Mouse (Mus musculus) kidney, postnatal 0 days (tissue): ENCODE data around the gene Ier5l. TPM values are rescaled to one million over a fixed set of nuclear protein-coding genes. Genes with fewer than 3 reads are reported as not detected.

ENCODE experiments used
- ATAC-seq: fragments of 200-750 bp; cut with Nextera tagmentation; replicated peaks from 2 replicates; pipeline ENCODE4 v1.8.0; 2017; ENCODE audit warnings: low read depth, moderate number of reproducible peaks, moderate TSS enrichment, moderate library complexity; ENCODE audit not compliant: low FRiP score
- DNase-seq: peaks from one replicate; pipeline ENCODE4 v3.0.0-alpha.2; 2016; ENCODE audit warnings: low spot score
- H3K27ac ChIP-seq: fragments of 300-500 bp; sonication (generic); 2 replicates; pipeline ENCODE4 v1.5.1; 2014; ENCODE audit warnings: mild to moderate bottlenecking
- H3K27me3 ChIP-seq: fragments of 300-500 bp; sonication (generic); 2 replicates; pipeline ENCODE4 v1.6.1; 2014; ENCODE audit warnings: low read length, mixed read lengths; ENCODE audit not compliant: insufficient read depth
- H3K36me3 ChIP-seq: fragments of 300-500 bp; sonication (generic); 2 replicates; pipeline ENCODE4 v1.6.1; 2014; ENCODE audit warnings: low read length, mixed read lengths; ENCODE audit not compliant: insufficient read depth
- H3K4me1 ChIP-seq: fragments of 300-500 bp; sonication (generic); replicated peaks from 2 replicates; pipeline ENCODE4 v1.6.1; 2014; ENCODE audit warnings: antibody characterized with exemption, low read length, mixed read lengths; ENCODE audit not compliant: insufficient read depth
- H3K4me2 ChIP-seq: fragments of 300-500 bp; sonication (generic); 2 replicates; pipeline ENCODE4 v1.6.1; 2014; ENCODE audit warnings: mild to moderate bottlenecking, low read length, moderate library complexity, mixed read lengths
- H3K4me3 ChIP-seq: fragments of 300-500 bp; sonication (generic); replicated peaks from 2 replicates; pipeline ENCODE4 v1.5.1; 2014; ENCODE audit warnings: low read depth, low read length
- H3K9ac ChIP-seq: fragments of 300-500 bp; sonication (generic); 2 replicates; pipeline ENCODE4 v1.6.1; 2014; ENCODE audit warnings: low read depth, low read length
- H3K9me3 ChIP-seq: fragments of 300-500 bp; sonication (generic); replicated peaks from 2 replicates; pipeline ENCODE4 v1.6.1; 2016; ENCODE audit warnings: low read length, inconsistent platforms, mixed read lengths
- CTCF ChIP-seq: IDR thresholded peaks from 2 replicates; pipeline ENCODE4 v1.5.1; 2016; ENCODE audit warnings: antibody characterized with exemption, low read depth, mild to moderate bottlenecking, moderate library complexity
- WGBS: fragments of 180-500 bp; shearing (Covaris S2); extraction: QIAGEN DNeasy Blood & Tissue Kit; methylation state at CpG from one replicate; pipeline ENCODE4 v1.1.7; 2014; 5-methylcytosine and 5-hydroxymethylcytosine counted together
- polyA plus RNA-seq: library from polyadenylated mRNA; unstranded; fragments of >200 nt; fragmentation: Nextera tagmentation; extraction: Ambion mirVana; gene quantifications from 2 replicates; pipeline ENCODE4 v1.2.1, GENCODE M21; 2015

The Ier5l gene
- polyA plus RNA-seq, 1 experiment from 2014 or later: 8.1 TPM

GRCm38 (mm10) chr2:30451525-30451924, 22.5 kb downstream of the Ier5l start:
- Histone ChIP-seq H3K4me1 (no peaks in the 10 kb centered on the region), H3K36me3 (peaks cover 22% of the 10 kb centered on the region), H3K9me3 (no peaks in the 10 kb centered on the region), H3K27me3 (no peaks in the 10 kb centered on the region), H3K27ac (no peak overlapping the region), H3K4me3 (no peak overlapping the region), H3K4me2 (no peak overlapping the region), H3K9ac (no peak overlapping the region)
- WGBS: 71% methylated on average over 3 of the region's 3 CpGs
- ATAC-seq: 0 out of 2 replicates have a peak, but pooled peaks have one; percentile 16
- TF ChIP-seq CTCF: no peak
- no peak for DNase-seq

- no peak for DNase-seq
- H3K27me3 ChIP-seq: no peaks in the 10 kb centered on the region
- 88% methylated on average over 1 of the region's 1 CpGs for WGBS
Observed at GRCm38 (mm10) chr2:30450530-30450929, 23.5 kb downstream of the Ier5l start.

GRCm38 (mm10) chr2:30448371-30448770, 25.6 kb downstream of the Ier5l start:
- DNase-seq (no peak), ATAC-seq (no peak)
- WGBS: 83% methylated on average over 7 of the region's 7 CpGs
- Histone ChIP-seq H3K9ac (no peak overlapping the region), H3K4me2 (no peak overlapping the region), H3K4me3 (no peak overlapping the region), H3K36me3 (peaks cover 22% of the 10 kb centered on the region), H3K27me3 (no peaks in the 10 kb centered on the region), H3K9me3 (no peaks in the 10 kb centered on the region), H3K4me1 (peaks cover 27% of the 10 kb centered on the region), H3K27ac (peak overlapping the region; percentile 31; the same call in 1 of the 2 replicates)
- TF ChIP-seq CTCF: no peak

More at GRCm38 (mm10) chr2:30450530-30450929, 23.5 kb downstream of the Ier5l start:
- peaks cover 7% of the 10 kb centered on the region for H3K4me1 ChIP-seq
- no peak for ATAC-seq
- H3K9me3 ChIP-seq: no peaks in the 10 kb centered on the region
- H3K9ac ChIP-seq: no peak overlapping the region
- TF ChIP-seq CTCF: peak; percentile 55
- H3K27ac ChIP-seq: no peak overlapping the region
- H3K4me3 ChIP-seq: no peak overlapping the region
- H3K36me3 ChIP-seq: peaks cover 22% of the 10 kb centered on the region
- H3K4me2 ChIP-seq: no peak overlapping the region

GRCm38 (mm10) chr2:30446891-30447826, 26.9 kb downstream of the Ier5l start:
- Histone ChIP-seq H3K36me3 (peaks cover 27% of the 10 kb centered on the region), H3K4me2 (no peak overlapping the region), H3K27me3 (no peaks in the 10 kb centered on the region), H3K27ac (peak overlapping the region; percentile 98; the same call in 1 of the 2 replicates), H3K4me1 (peaks cover 39% of the 10 kb centered on the region), H3K4me3 (no peak overlapping the region), H3K9me3 (no peaks in the 10 kb centered on the region), H3K9ac (no peak overlapping the region)
- 61% methylated on average over 10 of the region's 10 CpGs for WGBS
- no peak for TF ChIP-seq CTCF
- DNase-seq: no peak
- ATAC-seq: no peak

- 42% methylated on average over 2 of the region's 2 CpGs for WGBS
Observed at GRCm38 (mm10) chr2:30445312-30445711, 28.7 kb downstream of the Ier5l start.

GRCm38 (mm10) chr2:30444450-30444849, 29.6 kb downstream of the Ier5l start:
- peaks cover 19% of the 10 kb centered on the region for H3K36me3 ChIP-seq
- H3K27ac ChIP-seq: peak overlapping the region; percentile 98
- ATAC-seq: no peak
- no peaks in the 10 kb centered on the region for H3K9me3 ChIP-seq
- TF ChIP-seq CTCF: no peak
- H3K27me3 ChIP-seq: no peaks in the 10 kb centered on the region
- no peak for DNase-seq
- peaks cover 54% of the 10 kb centered on the region for H3K4me1 ChIP-seq
- H3K9ac ChIP-seq: no peak overlapping the region
- no peak overlapping the region for H3K4me2 ChIP-seq
- H3K4me3 ChIP-seq: no peak overlapping the region

More at GRCm38 (mm10) chr2:30445312-30445711, 28.7 kb downstream of the Ier5l start:
- Histone ChIP-seq H3K36me3 (peaks cover 23% of the 10 kb centered on the region), H3K4me2 (no peak overlapping the region), H3K27me3 (no peaks in the 10 kb centered on the region), H3K4me3 (no peak overlapping the region), H3K4me1 (peaks cover 54% of the 10 kb centered on the region), H3K9me3 (no peaks in the 10 kb centered on the region), H3K27ac (peak overlapping the region; percentile 98), H3K9ac (peak overlapping the region; percentile 51)
- ATAC-seq: peak; percentile 72
- TF ChIP-seq CTCF: no peak
- peak; percentile 93 for DNase-seq
